Mouse (Mus musculus): ENCODE measurements around the gene Gm6871. TPM values are rescaled to one million over a fixed set of nuclear protein-coding genes. Genes with fewer than 3 reads are reported as not detected.
"Not testable (repeated sequence)": the region's sequence is repeated elsewhere in the genome, so short reads cannot be mapped to it uniquely, and the experiment has no call there.

The Gm6871 gene
- total RNA-seq (2014; rRNA removed) (not detected in 2 replicates), polyA plus RNA-seq (2012; rRNA removed) (not detected in 2 replicates)

DNA sequence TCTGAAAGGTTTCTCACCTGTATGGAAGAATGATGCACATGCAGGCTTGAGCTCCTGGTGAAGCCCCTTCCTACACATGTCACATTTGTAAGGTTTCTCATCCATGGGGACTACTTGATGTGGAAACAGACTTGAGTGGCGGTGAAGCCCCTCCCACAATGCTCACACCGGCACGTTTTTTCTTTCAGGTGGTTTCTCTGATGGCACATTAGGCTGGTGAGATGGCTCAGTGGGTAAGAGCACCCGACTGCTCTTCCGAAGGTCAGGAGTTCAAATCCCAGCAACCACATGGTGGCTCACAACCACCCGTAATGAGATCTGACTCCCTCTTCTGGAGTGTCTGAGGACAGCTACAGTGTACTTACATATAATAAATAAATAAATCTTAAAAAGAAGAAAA lies at the start of gene Gm6871:
Gene Gm6871, minus strand, starts transcription at position 101 of the 400 bp plus-strand sequence.
- WGBS: 85% methylated on average over 6 of the region's 6 CpGs
- H3K4me1 ChIP-seq (ENCODE audit: control insufficient read depth, insufficient read depth, low read length); H3K9ac ChIP-seq (ENCODE audit: low read depth, low read length); H3K27me3 ChIP-seq (ENCODE audit: control insufficient read depth, insufficient read depth, low read length); H3K27ac ChIP-seq (replicated peaks; ENCODE audit: insufficient read depth, low read depth, low read length); H3K79me2 ChIP-seq (ENCODE audit: control insufficient read depth, insufficient read depth, low read length); H3K4me3 ChIP-seq (ENCODE audit: insufficient read depth, low read depth, low read length); DNase-seq (ENCODE audit: extremely low read depth, low read depth, low spot score); H3K36me3 ChIP-seq (ENCODE audit: control insufficient read depth, insufficient read depth, low read length): not testable (repeated sequence)

DNA sequence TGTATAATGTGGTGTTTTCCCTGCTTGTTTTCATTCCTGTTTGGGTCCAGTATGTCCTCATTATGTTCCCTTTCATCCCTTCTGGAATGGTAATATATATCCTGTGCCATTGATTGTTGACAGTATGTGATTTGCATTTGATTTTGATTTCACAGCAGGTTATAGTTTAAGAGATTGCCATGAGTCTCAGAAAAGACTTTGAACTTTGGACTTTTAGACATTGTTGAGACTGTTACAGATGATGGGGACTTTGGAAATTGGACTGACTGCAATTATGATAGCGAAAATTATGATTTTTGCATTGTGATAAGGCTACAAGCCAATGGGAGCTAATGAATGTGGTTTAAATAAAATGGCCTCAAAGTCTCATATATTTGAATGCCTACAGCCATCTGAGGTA lies 42.8 kb upstream of the Gm6871 start:
- not testable (repeated sequence) for H3K27ac ChIP-seq (replicated peaks; ENCODE audit: insufficient read depth, low read depth, low read length); H3K79me2 ChIP-seq (ENCODE audit: control insufficient read depth, insufficient read depth, low read length); H3K9ac ChIP-seq (ENCODE audit: low read depth, low read length); H3K4me1 ChIP-seq (ENCODE audit: control insufficient read depth, insufficient read depth, low read length); DNase-seq (ENCODE audit: extremely low read depth, low read depth, low spot score); H3K4me3 ChIP-seq (ENCODE audit: insufficient read depth, low read depth, low read length); H3K27me3 ChIP-seq (ENCODE audit: control insufficient read depth, insufficient read depth, low read length)
- WGBS: 89% methylated on average over 1 of the region's 1 CpGs
- H3K36me3 ChIP-seq (ENCODE audit: control insufficient read depth, insufficient read depth, low read length): peaks cover 27% of the 10 kb centered on the region

DNA sequence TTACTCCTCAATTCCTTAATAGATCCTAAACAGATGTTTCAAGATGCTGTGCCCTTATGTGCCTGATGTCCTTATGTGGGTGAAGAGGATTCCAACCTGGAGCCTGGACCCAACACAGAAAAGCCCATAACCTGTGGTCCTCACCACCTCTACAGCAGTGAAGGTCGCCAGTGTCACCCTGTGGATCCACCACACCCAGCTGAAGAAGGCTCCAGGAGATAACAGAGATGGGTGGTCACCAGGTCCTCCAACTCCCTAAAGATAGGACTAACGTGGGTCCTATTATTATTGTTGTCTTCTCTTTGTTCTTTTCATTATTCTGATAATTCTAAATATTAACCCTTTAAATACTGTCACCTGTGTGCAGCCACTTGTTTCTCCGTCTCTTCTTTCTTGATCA lies 38.2 kb upstream of the Gm6871 start:
- no peak for DNase-seq (ENCODE audit: extremely low read depth, low read depth, low spot score)
- Histone ChIP-seq H3K27ac (replicated peaks; ENCODE audit: insufficient read depth, low read depth, low read length) (no peak overlapping the region), H3K4me1 (ENCODE audit: control insufficient read depth, insufficient read depth, low read length) (no peaks in the 10 kb centered on the region), H3K27me3 (ENCODE audit: control insufficient read depth, insufficient read depth, low read length) (no peaks in the 10 kb centered on the region), H3K4me3 (ENCODE audit: insufficient read depth, low read depth, low read length) (no peak overlapping the region), H3K79me2 (ENCODE audit: control insufficient read depth, insufficient read depth, low read length) (no peaks in the 10 kb centered on the region; the same call in 1 of the 2 replicates), H3K36me3 (ENCODE audit: control insufficient read depth, insufficient read depth, low read length) (peaks cover 22% of the 10 kb centered on the region), H3K9ac (ENCODE audit: low read depth, low read length) (no peak overlapping the region)
- TF ChIP-seq CTCF (IDR thresholded peaks at IDR 0.05; ENCODE audit: low read depth, low read length) (no peak), POLR2A (IDR thresholded peaks at IDR 0.05; ENCODE audit: extremely low read depth, insufficient read depth, low read length) (no peak)
- 83% methylated on average over 3 of the region's 3 CpGs for WGBS

DNA sequence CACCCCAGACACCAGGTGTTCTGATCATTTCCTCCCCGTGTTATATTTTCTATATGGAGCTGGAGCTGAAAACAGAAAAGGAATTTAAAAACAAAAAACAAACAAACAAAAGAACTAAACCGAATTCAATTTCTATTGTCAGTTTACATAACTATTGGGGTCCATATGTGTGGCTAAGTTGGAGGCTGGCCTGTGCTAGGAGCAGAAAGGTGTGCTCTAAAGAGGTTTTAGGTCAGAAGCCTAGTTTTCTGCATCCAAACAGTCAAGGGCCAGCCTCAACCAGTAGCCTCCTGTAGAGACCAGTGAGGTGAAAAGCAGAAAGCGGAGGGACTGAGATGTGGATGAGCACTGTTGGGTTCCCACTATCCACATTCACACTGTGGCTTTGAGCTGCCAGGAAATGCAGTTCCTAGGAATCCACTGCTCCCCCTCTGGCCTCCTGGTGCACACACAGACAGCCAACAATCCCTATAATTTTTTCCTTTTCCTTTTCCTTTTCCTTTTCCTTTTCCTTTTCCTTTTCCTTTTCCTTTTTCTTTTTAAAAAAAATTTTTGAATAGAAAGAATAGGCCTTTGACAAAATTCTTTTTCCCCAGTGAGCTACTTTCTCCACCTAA lies 26.6 kb upstream of the Gm6871 start:
- Histone ChIP-seq H3K27ac (replicated peaks; ENCODE audit: insufficient read depth, low read depth, low read length) (peak overlapping the region; percentile 71; the same call in 1 of the 2 replicates), H3K27me3 (ENCODE audit: control insufficient read depth, insufficient read depth, low read length) (no peaks in the 10 kb centered on the region), H3K4me3 (ENCODE audit: insufficient read depth, low read depth, low read length) (peak overlapping the region; percentile 65), H3K36me3 (ENCODE audit: control insufficient read depth, insufficient read depth, low read length) (no peaks in the 10 kb centered on the region; the same call in 1 of the 2 replicates), H3K4me1 (ENCODE audit: control insufficient read depth, insufficient read depth, low read length) (peaks cover 3% of the 10 kb centered on the region), H3K9ac (ENCODE audit: low read depth, low read length) (peak overlapping the region; percentile 61), H3K79me2 (ENCODE audit: control insufficient read depth, insufficient read depth, low read length) (no peaks in the 10 kb centered on the region)
- WGBS: 10% methylated on average over 3 of the region's 3 CpGs
- DNase-seq (ENCODE audit: extremely low read depth, low read depth, low spot score): peak; percentile 26
- TF ChIP-seq CTCF (IDR thresholded peaks at IDR 0.05; ENCODE audit: low read depth, low read length) (peak; percentile 50; the same call in 1 of the 2 replicates), POLR2A (IDR thresholded peaks at IDR 0.05; ENCODE audit: extremely low read depth, insufficient read depth, low read length) (no peak)

DNA sequence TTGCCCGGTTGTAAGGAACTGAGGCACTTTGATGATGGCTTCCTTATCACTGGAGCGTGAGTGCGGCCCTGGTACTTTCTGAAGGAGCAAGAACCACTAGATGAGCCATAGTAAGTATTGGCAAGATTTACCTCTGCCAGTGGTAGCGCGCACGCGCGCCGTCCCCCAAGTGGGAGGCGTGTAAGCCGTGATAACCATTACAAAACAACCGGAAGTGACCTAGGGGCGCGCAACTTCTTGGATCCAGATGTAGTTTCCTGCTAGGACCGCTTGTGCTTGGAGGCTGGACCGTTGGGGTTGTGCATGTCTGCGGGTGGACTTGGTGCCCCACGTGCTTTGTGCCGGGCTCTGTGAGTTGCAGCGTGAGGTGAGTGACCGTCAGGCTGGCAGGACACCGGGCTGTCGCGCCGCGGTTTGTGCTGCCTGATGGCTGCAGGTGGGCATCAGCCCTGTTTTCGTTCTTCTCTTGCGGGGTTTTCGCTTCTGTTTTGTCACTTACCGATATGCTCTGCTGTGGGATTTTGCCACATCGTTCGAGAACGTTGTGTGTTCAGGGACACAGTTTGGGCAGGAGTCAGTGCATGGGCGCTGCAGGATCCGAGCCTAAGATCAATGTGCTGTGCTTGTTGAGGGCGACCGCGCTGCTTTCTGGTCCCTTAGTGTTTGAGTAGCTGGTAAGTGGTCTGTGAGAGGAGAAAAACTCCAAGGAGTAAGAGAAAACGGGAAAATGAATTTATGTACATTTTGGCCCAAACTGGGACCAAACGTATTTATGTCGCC lies 25.8 kb upstream of the Gm6871 start, which contains the start of gene 2610021A01Rik:
Gene 2610021A01Rik, plus strand, starts transcription at position 197 of the 780 bp plus-strand sequence.
- no peaks in the 10 kb centered on the region; the same call in 1 of the 2 replicates for H3K36me3 ChIP-seq (ENCODE audit: control insufficient read depth, insufficient read depth, low read length)
- WGBS: under 1% methylated on average over 41 of the region's 41 CpGs
- H3K79me2 ChIP-seq (ENCODE audit: control insufficient read depth, insufficient read depth, low read length): no peaks in the 10 kb centered on the region
- peak; percentile 96 for DNase-seq (ENCODE audit: extremely low read depth, low read depth, low spot score)
- H3K4me3 ChIP-seq (ENCODE audit: insufficient read depth, low read depth, low read length): peak within 1 kb of the TSS; percentile 65
- H3K27me3 ChIP-seq (ENCODE audit: control insufficient read depth, insufficient read depth, low read length): no peaks in the 10 kb centered on the region
- H3K9ac ChIP-seq (ENCODE audit: low read depth, low read length): peak within 1 kb of the TSS; percentile 61
- TF ChIP-seq POLR2A (IDR thresholded peaks at IDR 0.05; ENCODE audit: extremely low read depth, insufficient read depth, low read length) (no peak), CTCF (IDR thresholded peaks at IDR 0.05; ENCODE audit: low read depth, low read length) (no peak)
- peaks cover 3% of the 10 kb centered on the region for H3K4me1 ChIP-seq (ENCODE audit: control insufficient read depth, insufficient read depth, low read length)
- peak within 1 kb of the TSS; percentile 71 for H3K27ac ChIP-seq (replicated peaks; ENCODE audit: insufficient read depth, low read depth, low read length)

DNA sequence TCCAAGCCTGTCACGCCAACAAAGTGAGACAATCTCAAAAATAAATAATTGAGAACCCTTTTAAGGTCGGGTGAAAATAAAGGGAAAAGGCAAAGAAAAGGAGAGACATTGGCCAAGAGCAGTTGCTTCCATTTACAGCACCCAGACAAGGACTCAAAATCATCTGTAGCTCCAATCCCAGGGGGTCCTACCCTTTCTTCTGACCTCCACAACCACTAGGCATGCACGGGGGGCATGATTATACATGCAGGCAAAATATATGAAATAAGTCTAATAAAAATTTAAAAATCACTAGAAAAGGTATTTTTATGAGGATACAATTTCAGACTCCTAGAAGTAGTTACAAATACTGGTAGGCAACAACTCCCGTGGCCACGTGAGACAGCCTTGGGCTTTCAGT lies 25.2 kb upstream of the Gm6871 start:
- H3K27ac ChIP-seq (replicated peaks; ENCODE audit: insufficient read depth, low read depth, low read length): peak overlapping the region; percentile 49
- 44% methylated on average over 5 of the region's 5 CpGs for WGBS

DNA sequence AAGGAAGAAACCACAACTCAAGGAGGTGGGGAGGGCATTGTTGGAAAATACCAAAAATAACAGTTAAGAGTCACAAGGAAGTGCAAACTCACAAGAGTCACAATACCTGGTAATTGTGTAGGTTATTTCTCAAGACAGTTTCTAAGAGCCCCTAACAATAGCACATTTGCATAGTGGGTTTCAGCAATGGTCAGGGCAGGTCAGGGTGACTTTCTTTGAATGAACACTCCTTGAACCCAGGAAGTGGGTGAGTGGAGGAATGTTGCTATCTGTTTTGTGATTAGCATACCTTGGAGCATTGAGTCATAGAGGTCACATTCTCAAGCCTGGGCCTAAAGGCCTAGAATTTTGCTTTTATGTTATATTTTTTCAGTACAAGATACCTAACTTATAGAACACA lies 14.4 kb upstream of the Gm6871 start:
- not testable (repeated sequence) for H3K4me3 ChIP-seq (ENCODE audit: insufficient read depth, low read depth, low read length); H3K27me3 ChIP-seq (ENCODE audit: control insufficient read depth, insufficient read depth, low read length); H3K36me3 ChIP-seq (ENCODE audit: control insufficient read depth, insufficient read depth, low read length); DNase-seq (ENCODE audit: extremely low read depth, low read depth, low spot score); H3K9ac ChIP-seq (ENCODE audit: low read depth, low read length); H3K79me2 ChIP-seq (ENCODE audit: control insufficient read depth, insufficient read depth, low read length); H3K4me1 ChIP-seq (ENCODE audit: control insufficient read depth, insufficient read depth, low read length); H3K27ac ChIP-seq (replicated peaks; ENCODE audit: insufficient read depth, low read depth, low read length)

More for the DNA sequence above, 25.2 kb upstream of the Gm6871 start:
- Histone ChIP-seq H3K4me3 (ENCODE audit: insufficient read depth, low read depth, low read length) (peak overlapping the region; percentile 65), H3K36me3 (ENCODE audit: control insufficient read depth, insufficient read depth, low read length) (no peaks in the 10 kb centered on the region), H3K27me3 (ENCODE audit: control insufficient read depth, insufficient read depth, low read length) (no peaks in the 10 kb centered on the region), H3K4me1 (ENCODE audit: control insufficient read depth, insufficient read depth, low read length) (peaks cover 3% of the 10 kb centered on the region), H3K9ac (ENCODE audit: low read depth, low read length) (peak overlapping the region; percentile 46), H3K79me2 (ENCODE audit: control insufficient read depth, insufficient read depth, low read length) (no peaks in the 10 kb centered on the region)
- TF ChIP-seq CTCF (IDR thresholded peaks at IDR 0.05; ENCODE audit: low read depth, low read length) (no peak), POLR2A (IDR thresholded peaks at IDR 0.05; ENCODE audit: extremely low read depth, insufficient read depth, low read length) (no peak)
- DNase-seq (ENCODE audit: extremely low read depth, low read depth, low spot score): no peak
